Mouse (Mus musculus): ENCODE measurements around the gene Ankrd42.
A peak's percentile ranks its signal among the peaks of the same experiment; 100 is the strongest.

Gene Ankrd42

DNA sequence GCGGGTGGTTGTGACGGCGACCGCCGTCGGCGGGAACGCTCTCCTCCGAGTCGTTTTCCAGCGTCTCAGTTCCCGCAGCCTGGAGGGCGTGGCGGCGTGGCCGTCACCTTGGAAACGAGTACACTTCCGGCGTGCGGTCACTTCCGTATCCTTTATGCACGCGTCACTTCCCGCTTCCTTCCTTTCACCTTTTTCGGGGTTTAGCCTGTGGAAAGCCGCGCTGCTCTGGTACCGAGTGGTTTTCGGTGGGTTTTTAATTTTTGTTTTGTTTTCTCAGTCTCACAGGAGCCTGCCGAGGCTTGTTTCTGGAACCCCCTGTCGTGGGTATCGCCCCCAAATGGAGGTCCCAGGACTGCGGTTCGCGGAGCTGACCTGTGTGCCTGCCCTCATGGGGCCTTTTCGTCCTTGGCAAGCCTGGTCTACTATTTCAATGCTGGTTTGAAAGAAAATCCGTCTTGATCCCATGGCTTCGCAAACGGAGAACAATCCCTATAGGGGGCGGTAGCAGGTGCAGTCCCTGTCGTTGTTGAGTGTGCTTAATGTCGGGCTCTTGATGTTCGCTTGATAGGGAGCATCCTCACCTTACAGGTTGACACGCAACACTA, at the start of gene Ankrd42:
Ankrd42 (minus strand) TSS at position 122 of the 605 bp plus-strand sequence.
- peak; percentile 86 for DNase-seq (ENCODE audit: low read depth)

DNA sequence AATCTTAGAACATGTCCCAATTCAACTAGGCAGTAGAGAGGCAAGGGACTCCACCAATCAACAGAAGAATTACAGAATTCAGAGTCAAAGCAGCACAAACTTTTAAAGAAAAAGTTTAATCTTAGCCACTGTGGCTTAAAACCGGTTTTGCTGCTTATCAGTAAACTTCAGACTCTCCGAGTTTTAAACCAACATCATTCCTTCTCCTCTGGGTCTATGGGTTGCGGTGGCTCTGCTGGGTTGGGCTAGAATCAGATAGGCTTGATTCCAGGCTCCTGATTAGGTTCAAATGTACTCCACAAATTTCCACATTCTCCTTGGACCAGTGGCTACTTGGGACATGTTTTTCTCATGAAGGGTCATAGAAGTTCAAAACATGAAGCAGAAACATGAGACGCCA, 40.4 kb upstream of the Ankrd42 start:
- no peak for DNase-seq (ENCODE audit: low read depth)

DNA sequence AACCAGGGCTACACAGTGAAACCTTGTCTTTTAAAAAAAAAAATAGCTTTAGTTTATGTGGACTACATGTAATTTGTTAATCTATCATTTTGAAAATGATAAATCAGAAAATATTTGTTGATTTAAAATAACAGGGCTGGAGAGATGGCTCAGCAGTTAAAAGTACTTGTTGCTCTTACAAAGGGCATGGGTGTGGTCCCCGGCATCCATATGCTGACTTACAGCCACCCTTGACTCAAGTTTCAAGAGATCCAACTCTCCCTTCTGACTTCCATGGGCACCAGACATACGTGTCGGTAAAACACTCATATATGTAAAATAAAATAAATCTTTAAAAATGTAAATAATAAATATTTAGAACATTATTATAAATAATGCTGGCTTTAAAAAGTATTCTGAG, 38.2 kb upstream of the Ankrd42 start:
- no peak for DNase-seq (ENCODE audit: low read depth)

- peak; percentile 94 for DNase-seq (ENCODE audit: low read depth)
These were observed 32.8 kb upstream of the Ankrd42 start, which contains the start of gene Pcf11 for GRCm38 (mm10) chr7:92669507-92670471. Gene Pcf11 (minus strand): TSS chr7:92669934.

- DNase-seq (ENCODE audit: low read depth) = peak; percentile 22
These were observed 32.0 kb upstream of the Ankrd42 start for GRCm38 (mm10) chr7:92668791-92669506.

DNA sequence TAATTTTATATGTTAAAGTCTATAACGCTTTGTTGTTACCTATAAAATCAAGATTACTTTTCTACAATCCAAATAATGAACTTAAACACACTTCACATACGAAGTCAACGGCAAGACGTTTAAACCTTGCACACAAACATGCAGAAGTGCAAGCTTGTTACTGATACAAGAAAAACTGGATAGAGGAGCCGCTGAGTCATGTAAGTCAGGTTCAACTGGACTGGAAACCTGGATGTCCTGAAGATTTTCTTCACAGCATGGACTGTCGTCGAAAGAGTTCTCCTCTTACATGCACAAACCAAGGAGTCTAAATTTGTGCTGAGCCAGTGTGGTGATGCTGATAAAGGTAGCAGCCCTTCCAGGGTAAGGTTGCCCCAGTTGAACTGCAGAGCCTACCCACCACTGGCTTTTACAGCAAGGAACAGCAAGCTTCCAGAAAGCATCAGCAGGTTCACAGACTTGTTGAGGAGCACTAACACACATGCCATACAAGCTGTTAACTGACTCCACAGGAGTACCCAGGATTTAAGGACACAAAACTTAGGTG, 29.4 kb upstream of the Ankrd42 start:
- DNase-seq (ENCODE audit: low read depth) = no peak

DNA sequence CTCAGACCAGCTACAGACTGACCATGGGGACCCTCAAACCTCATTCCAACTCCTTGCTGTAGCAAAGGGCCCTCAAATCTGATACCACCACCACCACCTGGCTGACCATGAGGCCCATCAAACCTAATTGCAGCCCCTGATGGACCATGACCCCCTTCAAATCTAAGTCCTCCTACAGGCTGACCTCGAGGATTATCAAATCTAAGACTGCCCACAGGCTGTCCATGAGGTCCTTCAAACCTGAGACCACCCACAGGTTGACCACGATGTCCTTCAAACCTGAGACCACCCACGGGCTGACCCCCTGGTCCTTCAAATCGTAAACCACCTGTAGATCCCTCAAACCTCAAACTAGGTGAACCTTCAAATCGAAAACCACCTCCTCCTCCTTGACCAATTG, 21.1 kb upstream of the Ankrd42 start:
- DNase-seq (ENCODE audit: low read depth) = no peak

DNA sequence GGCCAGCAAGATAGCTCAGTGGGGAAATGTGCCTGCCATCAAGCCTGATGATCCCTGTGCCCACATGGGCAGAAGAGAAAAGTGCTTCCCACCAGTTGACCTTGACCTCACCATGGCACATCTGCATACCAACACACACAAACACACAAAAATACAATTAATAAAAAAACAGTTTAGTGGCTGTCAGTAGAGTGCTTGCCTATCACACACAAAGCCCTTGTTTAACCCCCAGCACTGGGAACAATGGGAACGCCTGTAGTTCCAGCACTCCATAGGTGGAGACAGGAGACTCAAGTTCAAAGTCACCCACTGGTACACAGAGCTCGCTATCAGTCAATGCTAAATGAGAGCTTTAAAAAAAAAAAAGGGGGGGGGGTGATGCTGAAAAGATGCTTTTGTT, 19.4 kb upstream of the Ankrd42 start:
- no peak for DNase-seq (ENCODE audit: low read depth)

- no peak for DNase-seq (ENCODE audit: low read depth)
These were observed 16.4 kb upstream of the Ankrd42 start for GRCm38 (mm10) chr7:92653329-92653728.

GRCm38 (mm10) chr7:92647790-92648189, 10.8 kb upstream of the Ankrd42 start:
- no peak for DNase-seq (ENCODE audit: low read depth)

GRCm38 (mm10) chr7:92642358-92642757, 5.4 kb upstream of the Ankrd42 start:
- no peak for DNase-seq (ENCODE audit: low read depth)

DNA sequence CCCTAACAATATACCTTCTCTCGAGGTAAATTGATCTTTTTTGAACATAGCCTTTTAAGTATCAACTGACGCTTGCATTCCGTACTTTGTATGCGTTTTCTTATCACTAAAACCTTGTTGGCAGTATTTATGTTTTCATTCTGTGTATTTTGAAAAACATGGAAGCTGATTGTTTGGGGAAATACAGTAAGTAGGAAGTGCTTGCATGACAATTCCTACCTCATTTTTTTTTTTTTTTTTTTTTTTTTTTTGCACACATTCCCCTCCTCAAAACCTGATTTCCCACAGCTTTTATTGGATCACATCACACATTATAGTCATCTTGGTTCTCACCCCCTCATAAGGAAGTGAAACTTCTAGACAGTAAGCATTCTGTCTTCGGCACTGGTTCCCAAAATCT, 1.1 kb upstream of the Ankrd42 start:
- DNase-seq (ENCODE audit: low read depth) = no peak

GRCm38 (mm10) chr7:92636295-92637011, 489 bp downstream of the Ankrd42 start:
- DNase-seq (ENCODE audit: low read depth) = no peak

DNA sequence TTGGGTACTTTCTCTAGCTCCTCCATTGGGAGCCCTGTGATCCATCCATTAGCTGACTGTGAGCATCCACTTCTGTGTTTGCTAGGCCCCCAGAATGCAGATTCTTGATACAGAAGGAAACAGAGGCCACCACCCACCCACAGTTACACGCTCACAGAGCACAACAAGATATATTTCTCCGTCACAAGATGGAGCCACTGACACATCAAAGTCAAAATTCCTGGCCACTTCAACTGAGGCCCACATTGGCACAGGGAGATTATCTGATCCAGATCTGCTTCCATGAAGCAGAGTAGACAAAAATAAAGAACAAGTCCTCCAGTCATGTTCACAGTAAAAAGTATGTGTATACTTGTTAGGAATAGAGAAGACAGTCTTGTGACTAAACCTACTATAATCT, 6.8 kb downstream of the Ankrd42 start:
- no peak for DNase-seq (ENCODE audit: low read depth)

- no peak for DNase-seq (ENCODE audit: low read depth)
These were observed 12.5 kb downstream of the Ankrd42 start for GRCm38 (mm10) chr7:92624488-92624887.

DNA sequence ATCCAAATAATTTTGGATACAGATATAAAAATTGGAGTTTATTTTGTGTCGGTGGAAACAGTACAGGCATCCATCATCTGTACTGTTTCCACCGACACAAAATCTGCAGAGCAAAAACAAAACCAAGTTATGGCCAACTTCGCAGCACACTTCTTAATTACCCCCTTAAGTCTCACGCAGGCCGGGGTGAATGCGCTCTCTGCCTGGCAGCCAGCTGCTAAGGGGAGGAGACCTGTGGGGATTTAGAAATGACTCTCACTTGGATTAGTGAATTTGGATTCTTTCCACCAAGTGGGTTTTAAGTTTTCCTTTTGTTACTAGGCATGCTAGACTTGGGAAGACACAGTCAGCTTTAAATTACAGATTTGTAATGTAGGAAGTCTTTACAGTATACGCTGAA, 26.1 kb downstream of the Ankrd42 start:
- no peak for DNase-seq (ENCODE audit: low read depth)

- DNase-seq (ENCODE audit: low read depth) = no peak
These were observed 32.0 kb downstream of the Ankrd42 start for GRCm38 (mm10) chr7:92604961-92605360.

- no peak for DNase-seq (ENCODE audit: low read depth)
These were observed 46.1 kb downstream of the Ankrd42 start for GRCm38 (mm10) chr7:92590842-92591241.

DNA sequence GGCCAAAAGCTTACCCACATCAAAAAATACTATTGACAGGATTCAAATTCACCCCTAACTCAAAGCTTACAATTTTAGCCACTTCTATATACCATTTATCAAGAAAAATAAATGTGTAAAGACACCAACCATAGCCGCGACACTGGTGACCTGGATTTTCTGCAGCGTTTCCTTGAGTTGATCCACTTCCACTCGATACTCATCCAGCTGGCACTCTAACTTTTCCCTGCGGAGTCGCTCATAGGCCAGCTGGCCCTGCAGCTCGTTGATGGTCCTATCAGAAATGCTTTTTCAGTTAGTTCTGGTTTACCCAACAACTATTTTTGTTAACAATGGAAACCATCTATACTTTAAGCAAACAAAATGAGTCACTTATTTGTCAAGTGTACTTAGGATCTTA, 47.0 kb downstream of the Ankrd42 start:
- DNase-seq (ENCODE audit: low read depth) = no peak

DNA sequence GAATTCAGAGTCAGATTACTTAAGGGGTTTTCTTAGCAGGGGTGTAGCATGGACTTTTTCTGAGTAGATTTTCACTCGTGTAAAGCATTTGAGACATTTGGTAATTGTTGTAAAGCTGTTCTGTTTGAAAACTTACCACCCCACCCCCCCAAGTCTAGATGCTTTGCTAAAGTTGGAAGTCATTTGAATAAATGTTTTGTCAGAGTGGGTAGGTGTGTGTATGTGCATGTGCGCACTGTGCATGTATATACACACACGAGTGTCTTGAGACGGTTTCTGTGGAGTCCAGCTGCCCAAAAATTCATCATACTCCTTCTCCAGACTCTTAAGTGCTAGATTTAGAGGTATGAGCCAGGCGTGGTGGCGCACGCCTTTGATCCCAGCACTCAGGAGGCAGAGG, 53.4 kb downstream of the Ankrd42 start:
- DNase-seq (ENCODE audit: low read depth) = no peak

DNA sequence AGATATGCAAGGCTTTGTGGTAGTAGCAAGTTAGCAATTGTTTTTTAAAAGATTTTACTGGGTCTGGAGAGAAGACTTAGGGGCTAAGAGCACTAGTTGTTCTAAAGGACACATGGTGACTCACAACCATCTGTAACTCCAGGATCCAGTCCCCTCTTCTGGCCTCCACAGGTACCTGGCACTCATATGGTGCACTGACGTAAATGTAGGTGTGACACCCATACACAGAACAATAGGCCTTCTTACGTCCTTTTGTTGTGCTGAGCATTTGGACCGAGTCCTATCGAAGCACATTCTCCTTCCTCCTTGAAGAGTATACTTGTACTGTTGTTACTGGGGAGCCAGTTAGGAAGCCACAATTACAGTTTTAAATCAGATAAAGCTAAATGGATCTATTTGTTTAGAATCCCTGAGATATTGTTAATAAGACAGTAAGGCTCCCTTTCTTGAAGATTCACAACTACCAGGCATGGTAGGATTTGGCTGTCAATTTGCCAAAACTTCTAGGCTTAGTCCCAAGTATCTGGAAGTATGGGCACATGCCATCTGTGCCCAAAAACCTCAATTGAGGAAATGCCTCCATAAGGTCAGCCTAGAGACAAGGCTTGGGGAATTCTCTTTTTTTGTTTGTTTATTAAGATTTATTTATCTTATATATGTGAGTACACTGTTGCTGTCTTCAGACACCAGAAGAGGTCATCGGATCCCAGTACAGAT, 56.3 kb downstream of the Ankrd42 start:
- no peak for DNase-seq (ENCODE audit: low read depth)
